Mouse (Mus musculus) thymus, postnatal 10 days (tissue): Measurements from ENCODE around the gene Zbtb1.
A peak's percentile ranks its signal among the peaks of the same experiment; 100 is the strongest.

Source experiments
- DNase-seq, 2 experiments: peaks; one replicate each; pipeline ENCODE4 v3.0.0; 2021; ENCODE audit warnings: low spot score in 2 of 2

Gene Zbtb1

DNA sequence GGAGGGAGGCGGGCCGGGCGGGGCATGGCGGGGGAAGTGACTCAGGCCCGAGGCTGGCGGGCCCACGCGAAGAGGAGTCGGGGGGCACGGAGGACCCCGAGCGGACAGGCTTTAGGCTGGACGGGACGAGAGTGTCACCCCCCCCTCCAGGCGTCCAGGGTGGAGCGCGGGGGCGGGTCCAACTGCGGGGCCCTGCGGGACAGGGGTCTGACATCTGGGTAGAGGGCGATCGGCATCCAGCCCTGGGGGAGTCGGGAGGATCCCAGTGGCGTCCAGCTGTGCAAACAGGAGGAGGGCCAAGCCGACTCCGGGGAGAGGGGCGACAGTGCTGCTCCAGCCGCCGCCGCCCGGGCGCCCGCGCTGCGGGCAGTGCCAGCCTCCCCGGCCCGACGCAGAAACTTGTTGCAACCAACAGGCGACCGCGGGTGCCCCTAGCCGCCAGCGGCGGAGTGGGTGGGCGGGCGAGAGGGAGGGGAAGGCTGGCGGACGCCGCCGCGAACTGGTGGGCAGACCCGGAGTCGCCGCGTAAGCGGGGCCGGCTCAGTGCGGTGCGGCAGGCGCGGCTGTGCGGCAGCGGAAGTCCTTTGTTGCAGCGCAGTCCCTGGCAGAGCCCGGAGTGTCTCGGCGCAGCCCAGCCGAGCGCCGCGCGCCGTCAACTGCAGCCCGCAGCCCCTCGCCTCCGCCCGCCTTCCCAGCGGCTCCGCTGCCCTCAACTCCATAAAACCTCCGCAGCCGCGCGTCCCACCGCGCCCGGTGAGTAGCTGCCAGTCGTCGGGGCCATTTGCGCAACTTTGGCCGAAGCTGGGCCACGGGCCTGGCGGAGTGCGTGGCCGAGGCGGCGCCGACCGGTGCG, at the start of gene Zbtb1:
Gene Zbtb1 (plus strand): TSS at position 289 of the 853 bp plus-strand sequence.
- DNase-seq, result peak; percentile 78 to 80

DNA sequence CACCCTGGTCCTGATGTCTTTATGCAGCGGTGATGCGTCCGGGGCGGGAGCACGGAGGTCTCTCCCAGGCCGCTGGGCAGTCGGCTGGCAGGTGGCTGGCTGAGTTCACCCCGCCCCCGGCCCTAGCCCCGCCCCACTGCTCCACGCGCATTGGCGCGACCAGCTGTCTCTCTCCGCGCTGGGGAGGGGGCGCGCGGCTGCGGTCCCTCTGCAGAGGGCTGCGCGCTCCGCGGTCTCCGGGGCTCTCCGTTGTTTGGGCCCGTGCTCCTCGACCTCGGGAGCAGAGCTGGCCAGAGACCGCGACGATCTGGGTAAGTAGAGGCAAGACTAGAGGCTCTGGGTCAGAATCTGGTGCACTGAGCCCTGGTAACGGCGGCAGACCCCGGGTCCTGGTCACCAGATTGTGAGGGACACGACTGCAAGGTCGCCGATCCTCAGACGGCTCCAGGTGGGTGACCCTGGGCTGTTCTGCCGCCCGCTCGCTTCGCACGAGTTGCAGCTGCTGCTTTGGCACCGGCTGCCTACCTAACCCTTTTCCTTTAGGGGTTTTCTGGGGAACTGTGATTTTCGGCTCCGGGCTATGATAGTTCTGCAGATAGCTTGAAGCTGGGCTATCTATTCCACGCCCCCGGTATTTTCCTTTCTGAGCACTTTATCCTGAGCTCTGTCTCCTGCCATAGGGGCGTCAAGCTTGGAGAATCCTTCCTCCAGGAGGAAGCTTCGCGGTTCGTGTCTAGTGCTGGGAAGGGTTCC, 45.2 kb upstream of the Zbtb1 start, which contains the start of gene Akap5:
Gene Akap5 (plus strand): TSS at position 213 of the 753 bp plus-strand sequence.
- peak; percentile 38 to 56 for DNase-seq

DNA sequence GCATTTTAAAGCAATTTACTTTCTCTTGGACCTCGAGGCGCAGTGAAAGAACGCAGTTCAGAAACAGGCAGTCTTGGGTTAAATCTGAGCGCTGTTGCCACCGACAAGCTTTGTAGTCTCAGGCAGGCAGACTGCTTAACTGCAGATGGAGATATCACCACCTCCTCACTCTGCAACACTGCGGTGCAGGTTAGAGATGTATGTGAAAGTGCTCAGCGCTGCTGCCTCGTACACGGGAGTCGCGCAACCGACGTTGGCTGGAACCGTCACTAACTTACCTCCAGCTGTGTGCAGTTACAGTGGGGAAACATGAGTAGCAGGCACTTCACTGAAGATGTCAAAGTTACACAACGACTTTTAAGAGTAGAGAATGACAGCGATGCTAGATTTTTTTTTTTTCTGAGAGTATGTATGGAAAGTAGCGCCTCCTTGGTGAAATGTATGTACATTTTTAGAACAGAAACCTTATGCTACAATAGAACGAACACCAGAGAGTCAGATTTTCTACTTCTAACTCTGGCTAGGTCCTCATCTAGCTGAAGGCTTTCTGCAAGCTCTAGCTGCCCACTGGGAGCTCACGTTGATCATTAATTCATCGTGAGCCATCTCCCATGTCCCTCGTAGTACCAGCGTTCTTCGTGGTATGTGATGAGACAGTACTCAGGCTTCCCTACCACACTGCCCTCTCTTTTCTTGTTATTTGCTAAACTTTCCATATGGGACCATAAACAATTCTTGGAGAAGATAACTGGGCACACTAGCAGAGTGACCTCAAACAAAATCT, 43.4 kb upstream of the Zbtb1 start:
- no peak for DNase-seq

DNA sequence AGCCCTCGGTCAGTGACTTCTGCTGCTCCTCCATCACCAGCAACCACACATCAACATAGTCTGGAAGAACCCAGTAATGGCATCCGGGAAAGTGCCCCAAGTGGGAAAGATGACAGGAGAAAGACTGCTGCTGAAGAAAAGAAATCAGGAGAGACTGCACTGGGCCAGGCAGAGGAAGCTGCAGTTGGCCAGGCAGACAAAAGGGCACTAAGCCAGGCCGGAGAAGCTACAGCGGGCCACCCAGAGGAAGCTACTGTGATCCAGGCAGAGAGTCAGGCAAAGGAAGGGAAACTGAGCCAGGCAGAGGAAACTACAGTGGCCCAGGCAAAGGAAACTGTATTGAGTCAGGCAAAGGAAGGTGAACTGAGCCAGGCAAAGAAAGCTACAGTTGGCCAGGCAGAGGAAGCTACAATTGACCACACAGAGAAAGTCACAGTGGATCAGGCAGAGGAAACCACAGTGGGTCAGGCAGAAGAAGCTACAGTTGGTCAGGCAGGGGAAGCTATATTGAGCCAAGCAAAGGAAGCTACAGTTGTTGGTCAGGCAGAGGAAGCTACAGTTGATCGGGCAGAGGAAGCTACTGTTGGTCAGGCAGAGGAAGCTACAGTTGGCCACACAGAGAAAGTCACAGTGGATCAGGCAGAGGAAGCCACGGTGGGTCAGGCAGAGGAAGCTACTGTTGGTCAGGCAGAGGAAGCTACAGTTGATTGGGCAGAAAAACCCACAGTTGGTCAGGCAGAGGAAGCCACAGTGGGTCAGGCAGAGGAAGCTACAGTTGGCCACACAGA, 41.3 kb upstream of the Zbtb1 start:
- no peak for DNase-seq

DNA sequence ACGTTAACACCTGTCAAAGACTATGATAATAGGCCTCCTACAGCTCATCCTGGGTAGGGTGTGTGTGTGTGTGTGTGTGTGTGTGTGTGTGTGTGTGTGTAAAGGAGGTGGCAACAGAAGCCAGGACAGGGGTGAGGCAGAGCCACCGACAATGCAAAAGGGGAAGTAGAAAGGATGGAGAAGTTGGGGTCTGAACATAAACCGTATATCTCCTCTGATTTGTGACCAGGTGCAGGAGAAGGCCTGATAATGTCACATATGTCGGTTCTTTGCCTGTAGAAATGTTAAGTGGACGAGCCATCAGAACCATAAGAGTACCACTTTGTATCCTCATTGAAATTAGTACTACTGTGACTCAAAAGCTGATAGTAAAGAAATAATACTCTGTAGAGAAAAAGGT, 36.4 kb upstream of the Zbtb1 start:
- DNase-seq, result no peak

DNA sequence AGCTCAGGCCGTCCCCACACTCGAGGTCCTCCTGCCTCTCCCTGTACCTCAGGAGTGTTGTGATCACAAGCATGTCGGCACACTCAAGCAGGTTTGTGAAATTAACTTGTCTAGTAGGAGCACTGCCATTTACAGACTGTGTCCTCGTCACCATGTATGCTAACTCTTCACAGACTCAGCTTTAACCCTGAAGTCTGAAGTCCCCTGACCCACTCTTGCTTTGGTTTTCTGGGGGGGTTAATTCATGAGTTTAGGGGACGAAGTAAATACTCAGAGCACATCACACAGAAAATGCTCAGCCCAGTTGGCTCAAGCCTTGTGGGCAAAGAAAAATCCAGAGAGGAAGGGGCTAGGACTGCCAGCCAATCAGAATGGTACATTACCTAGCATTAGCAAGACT, 34.4 kb upstream of the Zbtb1 start:
- DNase-seq, result no peak

DNA sequence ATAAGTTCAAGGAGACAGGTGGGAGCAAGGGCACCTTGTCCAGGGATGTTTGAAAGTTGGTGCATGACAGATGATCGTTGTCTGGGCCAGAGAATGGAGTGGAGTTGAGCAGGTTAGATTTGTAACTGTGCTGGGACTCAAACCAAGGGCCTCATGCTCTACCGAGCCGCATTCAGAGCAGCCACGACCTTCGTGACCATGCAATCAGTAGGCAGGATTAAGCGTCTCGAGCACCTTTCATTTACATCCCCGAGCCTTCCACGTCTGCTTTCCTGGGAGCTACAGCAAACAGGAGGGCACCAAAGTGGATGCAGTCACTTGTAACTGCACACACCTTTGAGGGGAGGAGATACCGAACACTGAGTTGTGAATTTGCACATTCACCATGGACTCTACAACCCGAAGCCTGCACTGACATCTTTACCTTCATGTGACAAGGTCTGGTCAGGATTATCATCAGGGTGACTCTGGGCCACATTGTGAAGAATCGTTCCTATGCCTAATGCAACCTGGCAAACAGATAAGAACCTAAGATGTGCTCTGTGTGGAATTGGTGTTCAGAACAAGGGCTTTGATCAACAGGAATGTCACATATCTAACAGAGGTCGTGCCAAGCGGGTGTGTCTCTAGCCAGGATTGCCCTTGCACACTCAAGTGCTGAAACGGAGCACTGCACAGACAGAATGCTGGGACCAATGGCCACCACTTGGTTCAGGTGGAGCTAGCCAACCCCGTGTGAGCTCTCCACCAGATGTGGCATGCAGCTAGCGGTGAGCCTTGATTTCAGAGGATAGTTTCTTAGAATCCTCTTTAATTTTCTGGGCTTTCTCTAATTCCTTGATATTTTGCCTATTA, 33.7 kb upstream of the Zbtb1 start:
- DNase-seq, result no peak

DNA sequence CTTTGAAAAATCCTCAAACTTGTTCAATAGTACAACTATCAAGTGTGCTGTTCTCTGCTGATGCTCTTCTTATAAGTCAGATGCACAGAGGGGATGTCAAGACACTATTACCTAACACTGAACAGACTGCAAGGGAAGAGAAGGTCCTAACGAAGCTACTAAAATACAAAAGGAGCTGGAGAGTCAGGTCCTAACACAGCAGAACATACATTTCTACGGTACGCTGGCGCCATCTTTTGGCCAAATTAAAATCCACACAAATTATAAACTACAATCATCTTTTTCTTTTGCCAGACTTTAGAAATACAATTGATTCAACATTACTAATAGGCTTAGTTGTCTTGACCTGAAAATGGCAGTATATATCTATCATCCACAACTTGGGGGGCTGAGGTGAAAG, 29.0 kb upstream of the Zbtb1 start:
- peak in 1 of 2 experiments; percentile 63 for DNase-seq

DNA sequence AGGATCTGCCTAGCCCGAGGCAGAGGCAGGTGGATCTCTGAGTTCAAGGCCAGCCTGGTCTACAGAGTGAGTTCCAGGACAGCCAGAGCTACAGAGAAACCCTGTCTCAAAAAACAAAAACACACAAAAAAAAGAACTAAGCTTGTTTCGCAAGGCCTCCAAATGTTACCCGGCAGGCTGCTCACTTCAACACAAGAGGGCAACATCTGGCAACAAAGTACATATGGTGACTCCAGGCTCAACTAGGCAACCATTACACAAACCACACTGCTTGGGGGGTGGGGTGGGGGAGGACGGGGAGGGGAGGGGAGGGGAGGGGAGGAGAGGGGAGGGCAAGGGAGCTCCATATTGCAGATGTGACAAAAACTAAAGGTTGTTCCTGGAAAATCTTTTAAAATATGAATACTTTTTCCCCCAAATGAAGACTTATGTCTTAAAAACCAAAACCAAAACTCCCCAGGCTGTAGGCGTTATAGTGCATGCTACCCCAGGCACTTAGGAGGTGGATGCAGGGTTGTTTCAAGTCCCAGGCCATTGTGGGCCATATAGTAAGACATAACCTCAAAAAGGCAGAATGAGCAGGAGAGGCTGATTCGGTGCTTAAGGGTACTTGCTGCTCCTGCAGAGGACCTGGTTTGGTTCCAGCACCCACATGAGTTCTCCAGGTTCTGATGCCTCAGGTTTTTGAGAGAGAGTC, 24.2 kb upstream of the Zbtb1 start:
- peak; percentile 40 to 48 for DNase-seq

DNA sequence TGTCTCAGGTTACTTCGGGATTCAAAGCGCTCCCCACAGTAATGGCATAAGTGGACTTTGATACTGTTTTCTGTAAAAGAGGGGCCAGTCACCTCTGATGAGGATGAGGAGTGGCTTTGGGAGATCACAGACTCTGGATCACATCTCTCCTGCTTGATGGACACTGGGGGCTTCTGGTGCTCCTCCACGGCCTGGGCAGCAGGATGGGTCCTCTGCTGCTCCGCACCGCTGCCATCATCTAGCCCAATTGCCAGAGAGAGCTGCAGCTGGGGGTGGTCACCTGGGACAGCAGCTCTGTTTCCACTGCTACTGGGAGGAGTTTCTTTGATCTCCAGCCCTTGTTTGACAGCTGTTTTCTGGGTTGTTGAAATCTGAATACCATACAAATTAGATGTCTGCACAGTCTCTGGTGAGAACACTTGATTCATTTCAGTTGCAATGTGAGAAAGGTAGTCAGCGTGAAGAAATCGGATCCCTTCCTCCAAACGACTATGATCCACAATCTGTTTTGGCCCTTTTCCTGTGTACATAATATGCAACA, 20.3 kb upstream of the Zbtb1 start:
- DNase-seq, result no peak

DNA sequence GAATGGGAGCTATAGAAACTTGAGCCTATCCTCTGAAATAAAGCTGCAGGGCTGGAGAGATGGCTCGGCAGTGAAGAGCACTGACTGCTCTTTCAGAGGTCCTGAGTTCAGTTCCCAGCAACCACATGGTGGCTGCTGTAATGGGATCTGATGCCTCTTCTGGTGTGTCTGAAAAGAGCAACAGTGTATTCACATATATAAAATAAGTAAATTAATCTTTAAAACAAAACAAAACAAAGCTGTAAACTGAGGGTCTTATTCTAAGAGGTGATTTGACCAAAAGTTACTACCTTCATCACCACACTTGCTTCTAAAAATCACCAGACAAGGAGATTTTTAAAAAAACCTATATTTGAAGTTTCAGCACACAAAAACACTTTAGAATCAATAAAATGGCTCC, 9.2 kb upstream of the Zbtb1 start:
- DNase-seq, result no peak

DNA sequence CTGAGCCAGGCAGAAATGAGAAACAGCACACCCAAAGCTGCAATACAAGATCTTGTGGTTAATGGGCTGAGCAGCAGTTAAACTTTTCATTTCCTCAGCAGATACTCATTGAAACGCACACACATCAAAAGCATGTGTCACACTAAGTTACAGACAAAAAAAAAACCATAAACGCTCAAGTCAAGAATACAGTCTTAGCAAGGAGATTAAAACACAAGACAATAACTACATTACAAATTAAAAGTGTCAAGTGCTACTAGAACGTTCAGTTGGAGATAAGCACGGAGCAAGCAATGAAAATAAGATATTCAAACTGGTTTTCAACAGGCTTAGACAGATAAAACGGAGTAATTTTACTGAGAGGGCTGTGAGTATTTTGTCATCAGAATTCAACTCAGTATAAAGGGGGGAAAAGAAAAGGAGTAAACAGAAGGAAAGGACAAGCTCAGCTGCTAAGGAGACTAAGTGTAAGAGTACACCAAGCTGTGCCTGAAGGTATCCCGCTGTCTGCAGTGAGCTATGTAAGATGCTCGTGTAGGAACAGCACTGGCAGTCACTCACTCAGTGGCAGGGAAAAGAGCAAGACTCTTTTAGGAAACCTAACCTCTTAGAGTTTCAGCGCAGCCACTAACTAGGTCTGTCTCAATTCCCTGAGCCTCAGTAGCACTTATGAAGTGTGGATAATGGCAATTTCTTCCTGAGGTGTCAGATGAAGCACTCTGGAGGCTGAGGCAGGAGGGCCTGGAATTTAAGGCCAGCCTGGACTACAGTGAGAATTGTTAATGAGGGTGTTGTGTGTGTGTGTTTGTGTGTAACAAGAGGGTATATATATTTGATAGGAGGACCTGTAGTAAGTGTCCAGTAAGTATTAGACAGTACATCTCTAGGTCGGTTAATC, 8.4 kb upstream of the Zbtb1 start:
- no peak for DNase-seq

DNA sequence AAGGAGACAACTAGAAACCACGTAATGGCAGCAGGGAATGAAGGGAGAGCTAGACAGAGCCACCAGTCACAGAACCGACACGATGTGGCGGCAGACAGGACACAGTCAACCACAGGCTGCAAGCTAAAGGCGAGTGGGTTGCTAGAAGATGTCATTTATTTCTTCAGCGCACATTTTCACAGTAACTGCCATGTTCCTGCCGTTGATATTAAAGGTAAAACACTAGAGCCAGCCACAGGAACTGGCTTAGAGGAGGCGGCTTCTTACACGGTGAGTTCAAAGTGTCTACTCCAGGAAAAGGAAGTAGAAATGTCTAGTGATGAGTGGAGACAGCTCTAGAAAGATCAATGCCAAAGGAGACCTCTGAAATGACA, 7.8 kb upstream of the Zbtb1 start:
- DNase-seq, result peak; percentile 35 to 38

DNA sequence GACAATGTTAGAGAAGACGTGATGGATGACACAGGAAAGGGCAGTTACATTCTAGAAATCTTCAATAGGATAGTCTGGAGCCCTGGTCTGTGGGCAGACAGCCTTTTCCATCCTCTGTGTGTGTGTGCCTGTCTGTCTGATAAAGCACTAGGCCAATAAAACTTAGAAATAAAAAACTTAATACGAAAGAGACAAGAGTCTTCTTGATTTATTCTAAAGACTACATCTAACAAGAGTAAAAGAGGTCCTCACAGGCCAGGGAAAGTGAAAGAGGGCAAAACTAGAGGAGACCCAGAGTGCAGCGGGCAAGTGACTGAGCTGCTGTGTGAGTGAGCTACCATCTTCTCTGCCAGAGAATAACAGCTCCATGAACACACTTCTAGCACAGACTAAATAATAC, 3.8 kb upstream of the Zbtb1 start:
- no peak for DNase-seq

DNA sequence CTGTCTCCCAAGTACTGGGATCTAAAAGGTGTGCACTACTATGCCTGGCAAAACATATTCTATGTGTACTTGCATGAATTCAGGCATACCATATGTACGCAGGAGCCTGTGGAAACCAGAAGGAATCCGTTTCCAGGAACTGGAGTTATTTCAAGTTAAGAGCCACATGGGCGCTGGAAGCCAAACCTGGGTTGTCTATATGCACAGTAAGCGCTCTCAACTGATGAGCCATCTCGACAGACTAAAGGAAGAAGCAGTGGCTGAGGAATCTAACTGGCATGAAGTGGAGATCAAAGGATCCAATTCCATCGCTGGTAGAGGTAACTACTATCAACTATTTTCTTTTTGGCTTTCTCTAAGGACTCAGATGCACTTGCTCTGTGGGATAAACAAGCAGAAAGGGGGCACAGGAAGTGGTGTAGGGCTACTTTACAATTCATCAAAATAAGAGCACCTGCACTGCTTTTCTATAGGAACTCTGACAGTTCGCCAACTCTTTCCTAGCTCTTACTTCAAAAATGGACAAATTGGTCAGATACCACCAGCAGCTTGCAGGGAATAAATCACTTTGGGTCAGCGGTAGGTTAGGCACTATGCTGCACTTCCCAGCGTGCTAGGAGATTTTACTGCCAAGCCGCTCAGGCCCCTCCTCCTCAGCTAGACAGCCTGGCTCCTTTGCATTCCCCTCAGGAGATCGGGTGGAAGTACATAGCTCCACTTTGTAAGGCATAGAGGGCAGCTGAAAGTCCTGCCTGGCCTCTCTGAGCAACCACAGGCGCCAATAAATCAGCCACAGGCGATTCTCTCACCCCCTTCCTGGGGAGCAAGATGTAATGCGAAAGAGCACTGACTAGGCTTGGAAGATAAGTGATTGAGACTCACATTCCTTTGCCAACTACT, 2.7 kb upstream of the Zbtb1 start:
- peak in 1 of 2 experiments; percentile 51 for DNase-seq

DNA sequence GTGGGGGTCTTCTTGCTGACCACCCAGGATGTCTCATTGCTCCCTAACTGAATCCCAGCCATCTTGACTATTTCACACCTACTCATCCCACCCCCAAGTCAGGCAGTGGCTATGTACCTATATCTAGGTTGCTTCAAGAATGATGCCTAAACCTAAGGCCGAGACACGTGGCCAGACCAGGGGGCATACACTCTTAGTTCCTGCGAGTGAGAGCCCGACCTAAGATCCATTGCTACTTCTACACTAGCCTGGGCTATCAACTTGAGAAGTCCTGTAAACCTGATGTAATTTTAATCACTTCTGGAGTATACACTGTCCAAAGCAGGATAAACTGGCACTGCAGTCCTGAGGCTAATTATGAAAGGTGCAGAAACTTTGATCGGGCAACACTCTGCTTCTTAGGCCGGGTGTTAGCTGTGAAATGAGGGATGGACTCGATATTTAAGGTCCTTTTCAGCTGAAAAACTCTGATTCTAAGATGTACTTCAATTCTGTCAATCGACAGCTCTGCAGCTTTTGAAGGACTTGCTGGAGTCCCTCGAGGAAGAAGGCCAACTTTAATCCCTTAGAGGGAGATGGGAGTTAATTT, 1.8 kb upstream of the Zbtb1 start:
- no peak for DNase-seq

DNA sequence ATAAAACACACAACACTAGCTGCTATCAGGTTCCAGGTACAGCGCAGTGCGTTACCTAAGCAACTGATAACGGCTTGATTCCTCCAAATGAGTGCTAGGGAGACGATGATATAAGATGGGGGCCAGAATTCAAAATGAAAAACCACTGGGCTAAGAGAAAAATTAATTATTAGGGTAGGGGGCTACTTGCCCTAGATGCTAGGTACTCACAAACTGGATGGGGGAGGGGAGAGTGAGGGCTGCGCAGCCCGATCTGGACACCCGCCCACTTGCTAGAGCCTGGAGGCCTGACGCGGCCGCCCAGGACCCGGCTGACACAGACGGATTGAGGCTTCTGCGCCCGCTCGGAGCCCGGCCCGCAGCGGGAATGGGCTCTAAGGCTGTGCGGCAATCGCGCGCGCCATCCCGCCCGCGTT, 1.3 kb upstream of the Zbtb1 start:
- DNase-seq, result peak; percentile 26 to 43
